Mouse (Mus musculus) stomach, embryonic 16.5 days (tissue): Measurements from ENCODE around the gene Tcp10c. TPM values are rescaled to one million over a fixed set of nuclear protein-coding genes. Genes with fewer than 3 reads are reported as not detected.
"Not testable (repeated sequence)": the region's sequence is repeated elsewhere in the genome, so short reads cannot be mapped to it uniquely, and the experiment has no call there.

Experiments
- ATAC-seq: fragments of 200-750 bp; cut with Nextera tagmentation; 2 replicates; pipeline ENCODE4 v1.8.0; 2017; ENCODE audit warnings: moderate number of reproducible peaks, moderate TSS enrichment; ENCODE audit not compliant: insufficient read depth, low FRiP score
- H3K27ac ChIP-seq: fragments of 300-500 bp; sonication (generic); 2 replicates; pipeline ENCODE4 v1.5.1; 2014; ENCODE audit warnings: low read length
- H3K27me3 ChIP-seq: fragments of 300-500 bp; sonication (generic); 2 replicates; pipeline ENCODE4 v1.6.1; 2014; ENCODE audit warnings: low read length, control low read depth, mixed read lengths; ENCODE audit not compliant: control insufficient read depth, insufficient read depth
- H3K36me3 ChIP-seq: fragments of 300-500 bp; sonication (generic); 2 replicates; pipeline ENCODE4 v1.6.1; 2014; ENCODE audit warnings: low read length; ENCODE audit not compliant: control insufficient read depth, insufficient read depth
- H3K4me1 ChIP-seq: fragments of 300-500 bp; sonication (generic); 2 replicates; pipeline ENCODE4 v1.6.1; 2014; ENCODE audit warnings: low read length, control low read depth, mixed read lengths; ENCODE audit not compliant: control insufficient read depth, insufficient read depth
- H3K4me2 ChIP-seq: fragments of 300-500 bp; sonication (generic); 2 replicates; pipeline ENCODE4 v1.6.1; 2014; ENCODE audit warnings: low read depth, low read length, mixed read lengths
- H3K4me3 ChIP-seq: fragments of 300-500 bp; sonication (generic); replicated peaks from 2 replicates; pipeline ENCODE4 v1.5.1; 2014; ENCODE audit warnings: mild to moderate bottlenecking, low read length
- H3K9ac ChIP-seq: fragments of 300-500 bp; sonication (generic); 2 replicates; pipeline ENCODE4 v1.6.1; 2014; ENCODE audit warnings: low read length
- H3K9me3 ChIP-seq: fragments of 300-500 bp; sonication (generic); replicated peaks from 2 replicates; pipeline ENCODE4 v1.6.1; 2016; ENCODE audit warnings: low read length, control low read depth; ENCODE audit not compliant: control insufficient read depth
- WGBS: fragments of 180-500 bp; shearing (Covaris S2); extraction: QIAGEN DNeasy Blood & Tissue Kit; methylation state at CpG from one replicate; pipeline ENCODE4 v1.1.7; 2014; 5-methylcytosine and 5-hydroxymethylcytosine counted together
- polyA plus RNA-seq: library from polyadenylated mRNA; unstranded; fragments of >200 nt; fragmentation: Nextera tagmentation; extraction: Ambion mirVana; gene quantifications from 2 replicates; pipeline ENCODE4 v1.2.1, GENCODE M21; 2015

The Tcp10c gene
- not detected in 2 replicates for polyA plus RNA-seq

DNA sequence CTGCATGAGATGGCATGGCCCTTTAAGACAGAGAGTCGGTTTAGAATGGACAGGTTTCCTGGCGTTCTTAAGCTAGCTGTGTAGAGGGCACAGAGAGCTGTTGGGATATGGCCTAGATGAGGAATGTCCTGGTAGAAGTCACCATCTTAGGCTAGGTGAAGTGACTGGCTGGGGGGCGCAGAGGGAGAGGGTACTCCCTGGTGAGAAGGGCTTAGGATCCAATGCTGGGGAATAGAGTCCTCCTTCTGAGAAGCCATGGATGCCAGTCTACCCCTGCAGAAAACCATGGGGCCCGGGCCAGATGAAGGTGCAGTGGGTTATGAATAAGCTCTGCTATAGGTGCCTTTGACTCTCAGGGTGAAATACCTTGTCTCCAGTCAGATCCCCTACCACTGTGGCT is at the start of gene Tcp10c:
TSS of gene Tcp10c (plus strand) at position 52 of the 400 bp plus-strand sequence.
- not testable (repeated sequence) for H3K27me3 ChIP-seq, H3K9me3 ChIP-seq, H3K36me3 ChIP-seq, H3K4me2 ChIP-seq, H3K4me1 ChIP-seq, H3K27ac ChIP-seq, ATAC-seq, H3K4me3 ChIP-seq, H3K9ac ChIP-seq
- WGBS = 88% methylated on average over 4 of the region's 4 CpGs

DNA sequence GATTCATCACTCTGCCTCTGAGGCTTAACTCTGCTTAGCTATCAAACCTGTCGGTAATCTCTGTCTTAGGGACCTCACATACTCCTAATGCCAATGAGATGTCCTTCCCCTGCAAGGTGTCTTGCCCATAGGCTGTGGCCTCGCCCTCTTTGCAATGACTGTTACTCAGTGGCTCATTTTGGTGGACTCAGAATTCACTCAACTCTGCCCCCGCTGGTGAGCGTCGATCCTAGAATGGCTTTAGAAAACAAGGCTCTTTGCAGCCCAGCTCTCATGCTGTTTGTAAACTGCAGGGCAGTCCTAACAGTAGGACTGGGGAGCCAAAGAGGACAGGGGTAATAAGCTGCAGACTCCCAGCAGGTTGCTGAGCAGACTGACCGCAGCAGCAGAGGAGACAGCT is 46.5 kb upstream of the Tcp10c start:
- not testable (repeated sequence) for ATAC-seq, H3K9me3 ChIP-seq, H3K4me3 ChIP-seq, H3K36me3 ChIP-seq, H3K4me2 ChIP-seq, H3K27me3 ChIP-seq, H3K27ac ChIP-seq, H3K4me1 ChIP-seq, H3K9ac ChIP-seq
- 83% methylated on average over 5 of the region's 6 CpGs for WGBS

DNA sequence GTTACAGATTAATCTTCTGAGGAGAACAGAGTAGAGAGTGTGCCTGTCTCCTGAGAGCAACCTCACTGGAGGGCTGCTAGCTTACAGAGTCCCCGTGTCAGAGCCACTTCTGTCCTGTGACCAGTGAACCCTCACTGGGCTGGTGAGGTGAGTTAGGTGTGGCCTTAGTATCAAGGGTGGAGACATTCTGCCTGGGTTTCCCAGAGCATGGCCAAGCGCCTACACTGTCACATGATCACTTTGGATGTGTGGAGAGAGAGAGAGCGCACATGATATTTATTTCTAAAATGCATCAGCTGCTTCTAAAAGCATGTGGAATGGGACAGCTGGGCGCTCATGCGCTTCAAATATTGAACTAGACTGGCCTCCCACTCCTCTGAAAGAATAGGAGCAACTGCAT is 46.0 kb upstream of the Tcp10c start:
- 0 out of 2 replicates have a peak, but pooled peaks have one; percentile 30 for ATAC-seq
- not testable (repeated sequence) for H3K9ac ChIP-seq, H3K27me3 ChIP-seq, H3K4me3 ChIP-seq, H3K4me1 ChIP-seq, H3K27ac ChIP-seq, H3K36me3 ChIP-seq, H3K4me2 ChIP-seq, H3K9me3 ChIP-seq
- WGBS = 81% methylated on average over 5 of the region's 5 CpGs

DNA sequence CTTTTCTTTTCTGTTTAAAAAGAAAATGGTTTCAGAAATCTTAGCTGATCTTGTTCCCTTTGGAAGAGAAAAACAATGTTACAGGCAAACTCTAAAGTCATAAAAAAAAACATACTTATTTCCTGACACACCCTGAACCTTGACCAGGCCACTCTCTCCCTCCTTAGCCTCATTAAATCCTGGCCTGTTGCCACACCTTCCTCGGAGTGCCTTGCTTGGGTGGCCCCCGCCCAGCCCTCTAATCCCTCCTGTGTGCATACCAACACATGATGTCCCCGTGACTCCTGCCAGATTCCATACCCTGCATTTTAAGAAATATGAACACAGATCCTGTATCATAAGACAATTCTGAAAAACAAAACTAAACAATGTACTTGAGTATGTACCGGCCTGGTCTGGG is 45.6 kb upstream of the Tcp10c start:
- not testable (repeated sequence) for H3K27me3 ChIP-seq, H3K4me2 ChIP-seq, H3K9me3 ChIP-seq, H3K36me3 ChIP-seq, H3K4me3 ChIP-seq, H3K27ac ChIP-seq, H3K4me1 ChIP-seq, H3K9ac ChIP-seq
- ATAC-seq = peak; percentile 55
- WGBS = 83% methylated on average over 4 of the region's 4 CpGs

DNA sequence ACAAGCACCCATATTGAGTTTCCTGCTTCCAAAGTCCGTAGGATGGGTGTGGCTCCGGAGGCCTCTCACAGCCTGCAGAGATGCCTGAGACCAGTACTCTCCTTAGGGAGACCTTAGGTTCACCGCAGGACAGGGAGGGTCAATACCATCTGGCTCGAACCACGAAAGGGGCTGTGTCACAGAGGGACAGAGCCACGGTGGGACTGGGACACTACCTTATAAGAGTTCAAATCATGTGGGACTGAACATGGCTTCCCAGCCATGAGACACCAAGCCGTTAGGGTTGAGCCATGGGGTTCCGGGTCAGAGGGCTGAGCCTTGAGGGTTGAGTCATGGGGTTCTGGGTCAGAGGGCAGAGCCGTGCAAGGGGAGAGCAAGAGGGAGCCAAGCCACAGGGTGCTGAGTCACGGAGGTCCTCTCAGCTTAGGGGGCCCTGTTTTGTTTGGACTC is 45.2 kb upstream of the Tcp10c start:
- not testable (repeated sequence) for H3K4me1 ChIP-seq, H3K9me3 ChIP-seq, H3K4me3 ChIP-seq, H3K27ac ChIP-seq, H3K4me2 ChIP-seq, H3K9ac ChIP-seq, H3K27me3 ChIP-seq, H3K36me3 ChIP-seq
- 87% methylated on average over 10 of the region's 10 CpGs for WGBS
- ATAC-seq = peak; percentile 57

DNA sequence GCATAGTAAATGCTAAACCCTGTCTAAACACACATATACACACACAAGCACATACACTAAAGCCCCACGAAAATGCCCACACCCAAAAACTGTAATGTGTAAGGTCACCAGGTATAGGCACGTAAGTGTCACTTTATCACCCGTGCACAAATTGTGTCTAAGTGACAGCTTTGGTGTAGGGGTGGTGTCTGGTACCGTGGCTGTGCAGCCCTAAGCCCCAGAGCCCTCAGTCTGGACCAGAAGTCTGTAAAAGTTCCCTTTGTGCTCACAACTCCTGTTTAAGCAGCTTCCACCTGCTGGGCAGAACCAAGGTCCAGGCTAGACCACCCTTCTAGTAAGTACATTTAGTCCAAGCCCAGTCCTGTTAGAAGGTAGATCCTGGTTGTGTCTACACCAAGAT is 24.4 kb upstream of the Tcp10c start:
- not testable (repeated sequence) for H3K27me3 ChIP-seq, ATAC-seq, H3K36me3 ChIP-seq, H3K27ac ChIP-seq, H3K9ac ChIP-seq, H3K4me2 ChIP-seq, H3K9me3 ChIP-seq, H3K4me3 ChIP-seq, H3K4me1 ChIP-seq
- 81% methylated on average over 4 of the region's 4 CpGs for whole genome bisulfite sequencing

DNA sequence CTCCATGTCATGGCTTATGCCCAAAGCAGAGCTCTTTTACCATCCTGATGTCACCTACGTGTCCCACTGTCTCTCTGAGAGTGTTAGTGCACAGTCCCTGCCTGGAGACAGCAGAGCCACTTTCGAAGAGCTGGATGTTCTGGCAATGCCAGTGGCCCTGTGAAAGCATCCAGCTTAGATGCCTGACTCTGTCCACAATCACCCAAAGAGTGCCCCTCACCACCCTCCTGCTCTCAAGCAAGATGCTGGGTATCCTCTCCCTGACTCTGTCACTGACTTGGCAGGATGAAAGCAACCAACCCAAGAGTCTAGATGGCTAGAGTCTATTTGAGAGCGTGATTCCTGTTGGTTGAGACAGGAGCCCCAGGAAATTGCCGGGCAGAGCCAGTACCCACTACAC is 23.2 kb upstream of the Tcp10c start:
- H3K27ac ChIP-seq, H3K9ac ChIP-seq, H3K9me3 ChIP-seq, H3K27me3 ChIP-seq, H3K4me1 ChIP-seq, H3K36me3 ChIP-seq, H3K4me2 ChIP-seq, ATAC-seq, H3K4me3 ChIP-seq: not testable (repeated sequence)
- 78% methylated on average over 3 of the region's 4 CpGs for WGBS

DNA sequence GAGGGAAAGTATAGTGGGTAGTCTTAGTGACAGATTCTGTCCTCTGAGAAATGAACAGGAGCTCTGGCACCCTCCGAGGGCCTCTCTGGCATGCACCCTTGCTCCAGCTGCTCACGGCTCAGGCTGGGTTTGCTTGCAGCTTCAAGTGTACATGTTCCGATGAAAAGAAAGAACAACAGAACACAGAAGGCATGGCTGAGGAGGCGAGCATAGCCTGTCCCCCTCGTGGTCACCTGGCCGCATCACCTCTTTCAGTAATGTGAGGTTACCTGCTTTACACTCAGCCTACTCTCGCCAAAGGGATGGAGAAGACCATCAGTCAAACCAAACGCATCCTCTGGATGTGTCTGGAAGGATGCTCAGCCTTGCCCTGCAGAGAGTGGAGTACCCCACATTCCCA is 21.9 kb upstream of the Tcp10c start:
- H3K4me3 ChIP-seq, H3K36me3 ChIP-seq, ATAC-seq, H3K4me1 ChIP-seq, H3K27ac ChIP-seq, H3K27me3 ChIP-seq, H3K9ac ChIP-seq, H3K9me3 ChIP-seq, H3K4me2 ChIP-seq: not testable (repeated sequence)
- WGBS = 81% methylated on average over 8 of the region's 8 CpGs

DNA sequence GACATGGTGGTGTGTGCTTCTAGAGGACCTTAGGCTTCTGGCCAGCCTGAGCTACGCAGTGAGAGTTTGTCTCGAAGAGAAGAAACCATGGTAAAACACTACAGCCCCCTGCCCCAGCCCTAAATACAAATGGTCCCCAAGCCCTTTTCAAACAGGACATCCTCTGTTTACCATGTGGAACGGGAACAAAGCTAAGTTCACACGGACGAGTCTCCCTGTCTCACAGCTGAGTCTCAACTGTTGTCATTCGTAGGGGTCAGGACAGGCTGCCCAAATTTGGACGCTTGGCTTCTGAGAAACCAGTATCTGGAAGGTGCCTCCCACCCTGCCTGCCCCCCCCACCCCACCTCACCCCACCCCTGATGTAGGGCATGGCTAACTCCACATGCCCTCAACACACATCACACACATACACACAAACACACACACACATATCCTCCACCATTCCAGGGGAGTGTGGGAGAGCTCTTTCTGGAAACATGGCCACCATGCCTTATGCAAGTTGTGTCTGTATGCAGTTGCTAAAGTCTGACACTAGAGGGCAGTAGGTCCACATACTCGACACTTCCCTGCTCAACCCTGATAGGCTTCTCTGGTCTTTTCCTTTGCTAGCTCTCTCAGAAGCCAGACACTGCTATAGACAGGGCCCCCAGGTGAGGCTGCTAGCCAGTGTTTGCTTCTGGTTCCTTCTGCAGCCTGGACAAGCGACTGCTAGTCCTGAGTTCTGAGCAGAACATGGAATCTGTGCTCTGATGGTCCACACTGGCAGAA is 17.2 kb upstream of the Tcp10c start:
- H3K27ac ChIP-seq, H3K9ac ChIP-seq, H3K27me3 ChIP-seq, H3K4me1 ChIP-seq, H3K4me2 ChIP-seq, H3K9me3 ChIP-seq, H3K4me3 ChIP-seq, H3K36me3 ChIP-seq: not testable (repeated sequence)
- 66% methylated on average over 9 of the region's 9 CpGs for WGBS
- ATAC-seq = peak; percentile 48; the same call in 1 of the 2 replicates
